Mouse (Mus musculus): ENCODE data around the gene Ntan1. TPM values are rescaled to one million over a fixed set of nuclear protein-coding genes. Genes with fewer than 3 reads are reported as not detected.

Ntan1 gene
- polyA plus RNA-seq (2015; fragmentation: Illumina TruSeq; extraction: RNeasy Lipid Tissue Mini Kit (QIAGEN cat#74804); ENCODE audit: low read depth, low replicate concordance): 149 TPM

GRCm38 (mm10) chr16:13818560-13819393 lies at the start of gene Ntan1:
Gene Ntan1, plus strand, starts transcription at chr16:13818845.

GRCm38 (mm10) chr16:13780353-13781036 lies 38.1 kb upstream of the Ntan1 start, which contains the start of gene Rrn3:
Gene Rrn3, plus strand, starts transcription at chr16:13780708.

Other genes starting within 250 kb of the Ntan1 start
- gene Parn, start 150.7 kb upstream of the Ntan1 start, polyA plus RNA-seq (2015; fragmentation: Illumina TruSeq; extraction: RNeasy Lipid Tissue Mini Kit (QIAGEN cat#74804); ENCODE audit: low read depth, low replicate concordance): 23.1 TPM
- 43.0 TPM for gene Bfar, start 147.0 kb upstream of the Ntan1 start, polyA plus RNA-seq (2015; fragmentation: Illumina TruSeq; extraction: RNeasy Lipid Tissue Mini Kit (QIAGEN cat#74804); ENCODE audit: low read depth, low replicate concordance)
- gene 3110001I22Rik, start 146.9 kb upstream of the Ntan1 start, polyA plus RNA-seq (2015; fragmentation: Illumina TruSeq; extraction: RNeasy Lipid Tissue Mini Kit (QIAGEN cat#74804); ENCODE audit: low read depth, low replicate concordance): 2.9 TPM
- gene Pla2g10, start 87.9 kb upstream of the Ntan1 start, polyA plus RNA-seq (2015; fragmentation: Illumina TruSeq; extraction: RNeasy Lipid Tissue Mini Kit (QIAGEN cat#74804); ENCODE audit: low read depth, low replicate concordance): not detected
- gene Rrn3, start 38.1 kb upstream of the Ntan1 start, polyA plus RNA-seq (2015; fragmentation: Illumina TruSeq; extraction: RNeasy Lipid Tissue Mini Kit (QIAGEN cat#74804); ENCODE audit: low read depth, low replicate concordance): 41.2 TPM
- gene Pdxdc1, start 84.3 kb downstream of the Ntan1 start, polyA plus RNA-seq (2015; fragmentation: Illumina TruSeq; extraction: RNeasy Lipid Tissue Mini Kit (QIAGEN cat#74804); ENCODE audit: low read depth, low replicate concordance): 74.0 TPM
- gene Mpv17l, start 84.3 kb downstream of the Ntan1 start, polyA plus RNA-seq (2015; fragmentation: Illumina TruSeq; extraction: RNeasy Lipid Tissue Mini Kit (QIAGEN cat#74804); ENCODE audit: low read depth, low replicate concordance): 83.7 TPM
- 231 TPM for gene 2900011O08Rik, start 167.8 kb downstream of the Ntan1 start, polyA plus RNA-seq (2015; fragmentation: Illumina TruSeq; extraction: RNeasy Lipid Tissue Mini Kit (QIAGEN cat#74804); ENCODE audit: low read depth, low replicate concordance)
- 1.1 TPM for gene Ifitm7, start 168.0 kb downstream of the Ntan1 start, polyA plus RNA-seq (2015; fragmentation: Illumina TruSeq; extraction: RNeasy Lipid Tissue Mini Kit (QIAGEN cat#74804); ENCODE audit: low read depth, low replicate concordance)